Mouse (Mus musculus): ENCODE data around the gene Fabp1.

Fabp1 gene

GRCm38 (mm10) chr6:71212471-71212870 is 12.8 kb downstream of the Fabp1 start:
- DNase-seq = no peak

- DNase-seq = no peak
Observed at GRCm38 (mm10) chr6:71221501-71221900, 21.9 kb downstream of the Fabp1 start.

DNA sequence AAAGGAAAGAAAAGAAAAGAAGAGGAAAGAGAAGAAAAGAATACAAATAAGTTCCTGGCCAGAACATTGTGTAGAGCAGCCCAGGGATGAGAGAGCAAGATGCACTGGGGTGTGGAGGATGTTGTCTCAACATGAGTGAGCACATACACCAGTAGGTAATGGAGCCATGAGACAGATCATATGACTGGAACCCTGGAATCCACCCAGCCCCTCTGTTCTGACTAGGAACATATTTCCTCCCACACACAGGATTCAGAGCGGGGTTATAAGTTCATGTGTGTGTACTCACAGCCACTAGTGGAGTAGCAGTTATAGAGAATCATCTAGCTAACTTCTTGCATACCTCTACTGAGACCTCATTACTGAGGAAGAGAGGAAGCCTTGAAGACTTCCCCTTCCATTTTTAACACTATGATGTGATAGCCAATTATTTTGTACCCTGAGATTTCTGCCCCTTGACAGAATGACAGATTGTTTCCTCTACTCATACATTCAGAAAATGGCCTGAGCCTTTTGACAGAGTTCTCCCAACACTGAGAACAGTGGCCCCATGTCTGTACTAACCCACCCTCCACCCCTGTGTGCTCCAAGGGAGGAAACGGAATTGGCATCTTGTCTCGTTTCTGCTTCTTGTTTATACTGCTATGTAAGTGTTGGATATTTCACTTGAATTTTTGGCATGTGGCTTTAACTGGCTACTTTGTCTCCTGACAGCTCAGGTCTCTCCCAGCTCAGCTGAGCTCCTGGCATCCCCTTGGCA is 24.7 kb downstream of the Fabp1 start:
- DNase-seq = no peak

- DNase-seq = no peak
Observed at GRCm38 (mm10) chr6:71226544-71226943, 26.9 kb downstream of the Fabp1 start.

GRCm38 (mm10) chr6:71227157-71227770 is 27.6 kb downstream of the Fabp1 start:
- DNase-seq = no peak

DNA sequence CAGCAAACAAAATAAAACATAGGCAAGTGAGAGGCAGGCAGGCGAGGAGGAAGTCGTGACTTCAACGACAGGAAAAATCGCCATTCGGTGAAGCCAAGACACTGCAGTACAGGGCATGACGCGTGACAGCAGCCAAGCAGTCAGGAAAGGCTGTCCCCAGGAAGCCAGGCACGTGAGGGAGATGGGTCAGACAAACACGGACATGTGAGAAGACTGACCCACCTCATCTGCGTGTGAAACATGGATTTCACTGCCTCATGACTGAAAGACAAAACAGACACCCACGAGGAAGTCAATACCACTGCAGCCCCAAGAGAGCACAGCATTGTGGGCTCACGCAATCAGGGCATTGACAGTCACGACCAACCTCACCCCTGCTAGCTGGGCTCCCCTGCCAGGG is 35.5 kb downstream of the Fabp1 start:
- no peak for DNase-seq

DNA sequence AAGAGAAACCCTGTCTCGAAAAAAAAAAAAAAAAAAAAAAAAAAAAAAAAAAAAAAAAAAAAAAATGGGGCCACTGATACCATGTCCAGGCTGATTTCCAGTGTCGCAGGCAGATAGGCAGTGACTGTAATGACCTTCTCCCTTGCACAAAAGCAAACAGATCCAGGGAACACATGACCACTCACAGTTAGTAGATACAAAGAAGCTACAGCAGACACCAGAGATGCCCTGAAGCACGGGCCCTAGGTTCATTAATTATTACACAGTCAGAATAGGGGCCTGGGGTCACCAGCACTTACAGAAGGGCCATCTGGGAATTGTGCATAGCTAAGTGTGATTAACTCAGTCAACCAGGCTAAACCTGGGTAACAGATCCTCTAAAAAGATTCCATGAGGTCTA is 36.3 kb downstream of the Fabp1 start:
- DNase-seq = no peak

- no peak for DNase-seq
Observed at GRCm38 (mm10) chr6:71236506-71236905, 36.9 kb downstream of the Fabp1 start.

- no peak for DNase-seq
Observed at GRCm38 (mm10) chr6:71237031-71237431, 37.4 kb downstream of the Fabp1 start.

DNA sequence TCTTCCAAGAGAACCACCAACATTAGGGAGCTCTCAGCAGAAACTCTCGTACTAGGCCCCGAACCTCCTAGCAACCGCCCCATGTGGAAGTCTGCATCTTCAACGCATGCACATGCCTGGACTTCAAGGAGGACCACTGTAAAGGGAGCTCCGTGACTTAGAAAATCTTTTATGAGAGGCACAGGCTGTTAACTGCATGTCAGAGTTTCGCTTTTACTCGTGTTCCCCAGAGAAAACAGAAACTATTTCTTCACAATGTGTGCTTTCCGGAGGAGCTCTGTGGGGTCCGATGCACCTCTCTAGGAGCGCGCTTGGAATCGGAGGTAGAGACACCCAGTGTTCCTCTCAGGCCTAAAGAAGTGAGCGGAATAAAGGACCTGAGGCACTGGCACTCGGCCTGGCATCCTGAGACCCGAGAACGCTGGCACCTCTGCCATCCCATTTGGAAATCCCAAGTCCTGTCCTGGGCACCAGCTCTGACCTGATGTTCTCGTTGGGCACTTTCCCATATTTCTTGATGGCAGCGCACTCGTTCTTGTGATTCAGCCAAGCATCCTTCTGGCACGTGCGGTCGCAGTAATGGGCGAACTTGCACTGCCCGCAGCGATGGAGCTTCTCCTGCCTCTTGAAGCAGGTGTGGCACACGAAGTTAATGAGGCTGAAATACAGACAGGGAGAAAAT is 39.6 kb downstream of the Fabp1 start:
- DNase-seq = no peak

GRCm38 (mm10) chr6:71240831-71241230 is 41.2 kb downstream of the Fabp1 start:
- no peak for DNase-seq

GRCm38 (mm10) chr6:71242811-71243210 is 43.2 kb downstream of the Fabp1 start:
- no peak for DNase-seq

DNA sequence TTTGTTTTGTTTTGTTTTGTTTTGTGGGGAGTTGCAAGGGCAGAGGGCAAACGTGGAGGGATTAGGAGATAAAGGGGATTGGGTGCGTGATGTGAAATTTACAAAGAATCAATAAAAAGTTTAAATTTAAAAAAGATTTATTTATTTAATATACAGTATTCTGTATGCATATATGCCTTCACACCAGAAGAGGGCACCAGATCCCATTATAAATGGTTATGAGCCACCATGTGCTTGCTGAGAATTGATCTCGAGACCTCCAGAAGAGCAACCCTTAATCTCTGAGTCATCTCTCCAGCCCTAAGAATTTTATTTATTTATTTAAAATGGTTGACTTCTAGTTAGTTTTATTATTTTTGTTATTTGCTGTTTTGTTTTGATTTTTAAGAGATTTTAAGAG is 43.6 kb downstream of the Fabp1 start:
- no peak for DNase-seq

GRCm38 (mm10) chr6:71248420-71248819 is 48.8 kb downstream of the Fabp1 start:
- DNase-seq = no peak

DNA sequence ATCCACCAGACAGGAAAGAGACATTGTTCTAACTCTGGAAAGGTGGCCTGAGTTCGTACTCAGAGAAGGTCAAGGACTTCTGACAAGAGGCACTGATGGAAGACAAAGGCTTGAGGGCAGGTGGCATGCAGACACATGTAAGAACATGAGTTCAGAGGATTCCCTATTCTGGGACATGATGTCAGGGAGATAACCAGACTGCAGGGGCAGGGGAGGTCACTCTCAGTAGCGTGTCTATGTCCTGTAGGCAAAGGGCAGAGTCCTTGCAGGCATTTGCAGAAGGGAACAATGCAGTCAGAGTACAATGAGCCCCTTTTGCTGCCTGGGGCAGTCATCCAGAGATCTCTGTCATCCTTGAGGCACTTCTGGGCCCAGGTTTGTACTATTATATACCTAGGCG is 50.0 kb downstream of the Fabp1 start:
- DNase-seq = no peak

GRCm38 (mm10) chr6:71250951-71251350 is 51.3 kb downstream of the Fabp1 start:
- DNase-seq = no peak

DNA sequence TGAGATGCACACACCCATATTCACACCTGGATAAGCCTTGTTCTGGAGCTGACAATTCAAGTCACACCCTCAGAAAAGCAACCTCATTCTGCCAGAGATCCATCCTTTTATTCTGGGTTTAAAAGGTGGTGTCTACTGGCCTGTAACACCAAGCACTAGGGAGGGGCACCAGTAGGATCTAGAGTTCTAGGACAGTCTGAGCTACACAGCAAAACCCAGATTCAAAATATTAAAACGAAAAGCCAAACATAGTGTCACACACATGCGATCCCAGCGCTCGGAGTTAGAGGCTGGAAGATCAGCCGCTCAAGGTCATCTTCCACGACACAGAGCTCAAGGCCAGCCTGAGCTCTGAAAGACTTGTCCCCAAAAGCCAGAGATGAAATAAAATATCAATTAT is 54.8 kb downstream of the Fabp1 start:
- DNase-seq = no peak
